Mouse (Mus musculus) neural tube, embryonic 11.5 days (tissue): Measurements from ENCODE around the gene Med13l. TPM values are rescaled to one million over a fixed set of nuclear protein-coding genes. Genes with fewer than 3 reads are reported as not detected.

Experiments
- ATAC-seq: fragments of 200-750 bp; cut with Nextera tagmentation; 2 replicates; pipeline ENCODE4 v1.8.0; 2017; ENCODE audit warnings: moderate number of reproducible peaks, mild to moderate bottlenecking, moderate TSS enrichment, moderate library complexity; ENCODE audit not compliant: insufficient read depth, low FRiP score, low TSS enrichment
- DNase-seq: peaks from one replicate; pipeline ENCODE4 v3.0.0-alpha.2; 2015; ENCODE audit warnings: low spot score
- H3K27ac ChIP-seq: fragments of 300-500 bp; sonication (generic); 2 replicates; pipeline ENCODE4 v1.5.1; 2014; ENCODE audit warnings: low read depth, mild to moderate bottlenecking, low read length
- H3K27me3 ChIP-seq: fragments of 300-500 bp; sonication (generic); 2 replicates; pipeline ENCODE4 v1.6.1; 2014; ENCODE audit warnings: mild to moderate bottlenecking, low read length, mixed read lengths; ENCODE audit not compliant: control insufficient read depth, insufficient read depth
- H3K36me3 ChIP-seq: fragments of 300-500 bp; sonication (generic); 2 replicates; pipeline ENCODE4 v1.6.1; 2014; ENCODE audit warnings: mild to moderate bottlenecking, low read length, moderate library complexity, mixed read lengths; ENCODE audit not compliant: control insufficient read depth, insufficient read depth
- H3K4me1 ChIP-seq: fragments of 300-500 bp; sonication (generic); 2 replicates; pipeline ENCODE4 v1.6.1; 2014; ENCODE audit warnings: low read length, mixed read lengths; ENCODE audit not compliant: control insufficient read depth, insufficient read depth
- H3K4me2 ChIP-seq: fragments of 300-500 bp; sonication (generic); 2 replicates; pipeline ENCODE4 v1.6.1; 2014; ENCODE audit warnings: low read depth, mild to moderate bottlenecking, moderate library complexity
- H3K4me3 ChIP-seq: fragments of 300-500 bp; sonication (generic); 2 replicates; pipeline ENCODE4 v1.5.1; 2014; ENCODE audit warnings: low read depth, low read length
- H3K9ac ChIP-seq: fragments of 300-500 bp; sonication (generic); 2 replicates; pipeline ENCODE4 v1.6.1; 2014; ENCODE audit warnings: mild to moderate bottlenecking, low read length
- H3K9me3 ChIP-seq: fragments of 300-500 bp; sonication (generic); 2 replicates; pipeline ENCODE4 v1.6.1; 2016; ENCODE audit warnings: low read length; ENCODE audit not compliant: control insufficient read depth
- WGBS: fragments of 180-500 bp; shearing (Covaris S2); extraction: QIAGEN DNeasy Blood & Tissue Kit; methylation state at CpG from one replicate; pipeline ENCODE4 v1.1.7; 2014; 5-methylcytosine and 5-hydroxymethylcytosine counted together
- polyA plus RNA-seq: library from polyadenylated mRNA; unstranded; fragments of >200 nt; fragmentation: Nextera tagmentation; extraction: Ambion mirVana; gene quantifications from 2 replicates; pipeline ENCODE4 v1.2.1, GENCODE M21; 2014

Med13l gene
- polyA plus RNA-seq, 1 experiment from 2014 or later, result 14.6 TPM

GRCm38 (mm10) chr5:118606636-118607035 lies 46.2 kb downstream of the Med13l start:
- DNase-seq (no peak), ATAC-seq (no peak)
- H3K4me2 ChIP-seq, result no peak overlapping the region
- no peak overlapping the region for H3K4me3 ChIP-seq
- H3K36me3 ChIP-seq, result no peaks in the 10 kb centered on the region
- no peak overlapping the region for H3K9ac ChIP-seq
- H3K9me3 ChIP-seq, result no peaks in the 10 kb centered on the region
- H3K27ac ChIP-seq, result no peak overlapping the region
- H3K27me3 ChIP-seq, result no peaks in the 10 kb centered on the region
- H3K4me1 ChIP-seq, result peaks cover 9% of the 10 kb centered on the region
- 86% methylated on average over 13 of the region's 13 CpGs for WGBS

- no peak overlapping the region for H3K9ac ChIP-seq
- ATAC-seq, result no peak
- H3K27ac ChIP-seq, result no peak overlapping the region
- H3K4me1 ChIP-seq, result peaks cover 7% of the 10 kb centered on the region
- H3K27me3 ChIP-seq, result no peaks in the 10 kb centered on the region
- WGBS, result 88% methylated on average over 1 of the region's 1 CpGs
- no peaks in the 10 kb centered on the region for H3K9me3 ChIP-seq
- no peak for DNase-seq
- H3K4me3 ChIP-seq, result no peak overlapping the region
- H3K36me3 ChIP-seq, result no peaks in the 10 kb centered on the region
- no peak overlapping the region for H3K4me2 ChIP-seq
Measured at GRCm38 (mm10) chr5:118607900-118608299, 47.4 kb downstream of the Med13l start.

GRCm38 (mm10) chr5:118610468-118610867 lies 50.0 kb downstream of the Med13l start:
- ATAC-seq, result no peak
- 89% methylated on average over 5 of the region's 5 CpGs for WGBS

GRCm38 (mm10) chr5:118612956-118613631 lies 52.6 kb downstream of the Med13l start:
- Histone ChIP-seq H3K27me3 (no peaks in the 10 kb centered on the region), H3K27ac (peak overlapping the region; percentile 20; the same call in 1 of the 2 replicates), H3K9ac (no peak overlapping the region), H3K4me1 (peaks cover 18% of the 10 kb centered on the region), H3K36me3 (no peaks in the 10 kb centered on the region), H3K9me3 (no peaks in the 10 kb centered on the region), H3K4me2 (no peak overlapping the region), H3K4me3 (no peak overlapping the region)
- WGBS, result 75% methylated on average over 13 of the region's 13 CpGs
- DNase-seq, result no peak
- ATAC-seq, result no peak

More at GRCm38 (mm10) chr5:118610468-118610867, 50.0 kb downstream of the Med13l start:
- Histone ChIP-seq H3K9ac (no peak overlapping the region), H3K4me2 (no peak overlapping the region), H3K9me3 (no peaks in the 10 kb centered on the region), H3K27ac (no peak overlapping the region), H3K27me3 (no peaks in the 10 kb centered on the region), H3K36me3 (no peaks in the 10 kb centered on the region), H3K4me3 (no peak overlapping the region), H3K4me1 (peaks cover 15% of the 10 kb centered on the region)
- no peak for DNase-seq

GRCm38 (mm10) chr5:118613704-118614103 lies 53.2 kb downstream of the Med13l start:
- no peak overlapping the region for H3K4me3 ChIP-seq
- peaks cover 23% of the 10 kb centered on the region for H3K4me1 ChIP-seq
- H3K36me3 ChIP-seq, result no peaks in the 10 kb centered on the region
- ATAC-seq (no peak), DNase-seq (no peak)
- H3K9me3 ChIP-seq, result no peaks in the 10 kb centered on the region
- H3K27me3 ChIP-seq, result no peaks in the 10 kb centered on the region
- WGBS, result 56% methylated on average over 2 of the region's 2 CpGs
- no peak overlapping the region for H3K4me2 ChIP-seq
- peak overlapping the region; percentile 20; the same call in 1 of the 2 replicates for H3K27ac ChIP-seq
- no peak overlapping the region for H3K9ac ChIP-seq

- 48% methylated on average over 8 of the region's 8 CpGs for WGBS
- ATAC-seq (no peak), DNase-seq (no peak)
- Histone ChIP-seq H3K4me1 (peaks cover 27% of the 10 kb centered on the region), H3K4me3 (no peak overlapping the region), H3K27me3 (no peaks in the 10 kb centered on the region), H3K9me3 (no peaks in the 10 kb centered on the region), H3K27ac (no peak overlapping the region), H3K36me3 (no peaks in the 10 kb centered on the region), H3K4me2 (no peak overlapping the region), H3K9ac (no peak overlapping the region)
Measured at GRCm38 (mm10) chr5:118614116-118614515, 53.6 kb downstream of the Med13l start.

GRCm38 (mm10) chr5:118614571-118614981 lies 54.1 kb downstream of the Med13l start:
- 46% methylated on average over 2 of the region's 2 CpGs for WGBS
- no peak overlapping the region for H3K27ac ChIP-seq
- ATAC-seq, result no peak

GRCm38 (mm10) chr5:118618963-118619610 lies 58.6 kb downstream of the Med13l start:
- H3K4me1 ChIP-seq, result peaks cover 27% of the 10 kb centered on the region
- WGBS, result 39% methylated on average over 12 of the region's 12 CpGs
- H3K27me3 ChIP-seq, result no peaks in the 10 kb centered on the region
- H3K27ac ChIP-seq, result no peak overlapping the region
- no peaks in the 10 kb centered on the region for H3K9me3 ChIP-seq
- DNase-seq, result peak; percentile 23
- peak overlapping the region; percentile 13; the same call in 1 of the 2 replicates for H3K4me2 ChIP-seq
- no peaks in the 10 kb centered on the region for H3K36me3 ChIP-seq
- H3K9ac ChIP-seq, result no peak overlapping the region
- no peak overlapping the region for H3K4me3 ChIP-seq
- no peak for ATAC-seq

More at GRCm38 (mm10) chr5:118614571-118614981, 54.1 kb downstream of the Med13l start:
- Histone ChIP-seq H3K4me1 (peaks cover 30% of the 10 kb centered on the region), H3K36me3 (no peaks in the 10 kb centered on the region), H3K9me3 (no peaks in the 10 kb centered on the region), H3K4me2 (no peak overlapping the region), H3K27me3 (no peaks in the 10 kb centered on the region), H3K4me3 (no peak overlapping the region), H3K9ac (no peak overlapping the region)
- DNase-seq, result no peak

GRCm38 (mm10) chr5:118619801-118620200 lies 59.3 kb downstream of the Med13l start:
- no peak for DNase-seq
- H3K4me1 ChIP-seq, result peaks cover 25% of the 10 kb centered on the region
- H3K36me3 ChIP-seq, result no peaks in the 10 kb centered on the region
- H3K9ac ChIP-seq, result no peak overlapping the region
- H3K9me3 ChIP-seq, result no peaks in the 10 kb centered on the region
- no peak overlapping the region for H3K4me3 ChIP-seq
- H3K27ac ChIP-seq, result no peak overlapping the region
- no peaks in the 10 kb centered on the region for H3K27me3 ChIP-seq
- WGBS, result 60% methylated on average over 7 of the region's 7 CpGs
- H3K4me2 ChIP-seq, result no peak overlapping the region
- ATAC-seq, result no peak
